Mouse (Mus musculus) olfactory bulb, adult 2 months (tissue): ENCODE measurements around the gene Cblc.

Experiments used
- CTCF ChIP-seq: fragments of 200-500 bp; IDR thresholded peaks from 2 replicates; pipeline ENCODE4 v1.5.1; 2012; ENCODE audit warnings: low read depth, mild to moderate bottlenecking, low read length, moderate library complexity; ENCODE audit not compliant: insufficient read depth
- POLR2A ChIP-seq: fragments of 200-500 bp; IDR thresholded peaks from 2 replicates; pipeline ENCODE4 v1.6.1; 2012; ENCODE audit warnings: mild to moderate bottlenecking, low read depth, low read length, moderate library complexity; ENCODE audit not compliant: insufficient read depth

GRCm38 (mm10) chr7:19779903-19780302 is 16.7 kb downstream of the Cblc start:
- TF ChIP-seq POLR2A: no peak
- 0 out of 2 replicates have a peak, but pooled peaks have one; percentile 11 for TF ChIP-seq CTCF
